Mouse (Mus musculus) liver, adult 2 months (tissue): Measurements from ENCODE around the gene Acoxl.

Source experiments
- CTCF ChIP-seq: fragments of 200-500 bp; IDR thresholded peaks from 2 replicates; pipeline ENCODE4 v1.5.1; 2011; ENCODE audit warnings: low read depth, low read length, control low read depth
- POLR2A ChIP-seq: fragments of 200-500 bp; IDR thresholded peaks from 2 replicates; pipeline ENCODE4 v1.6.1; 2011; ENCODE audit warnings: low read length, control low read depth; ENCODE audit not compliant: insufficient read depth; ENCODE audit errors: extremely low read depth

GRCm38 (mm10) chr2:128092451-128092850 is 253.8 kb downstream of the Acoxl start:
- TF ChIP-seq CTCF (no peak), POLR2A (no peak)
